Mouse (Mus musculus): ENCODE measurements around the gene Furin. TPM values are rescaled to one million over a fixed set of nuclear protein-coding genes. Genes with fewer than 3 reads are reported as not detected.

Gene Furin
- polyA plus RNA-seq (2012): 0.65 and 0.76 TPM in 2 replicates

- Histone ChIP-seq H3K27me3 (ENCODE audit: control insufficient read depth) (peaks cover 72% of the 10 kb centered on the region), H3K9me3 (ENCODE audit: control insufficient read depth, low read length) (no peaks in the 10 kb centered on the region), H3K4me1 (ENCODE audit: control insufficient read depth) (peaks cover 27% of the 10 kb centered on the region), H3K4me3 (replicated peaks) (no peak within 1 kb of the TSS), H3K36me3 (ENCODE audit: control insufficient read depth) (no peaks in the 10 kb centered on the region)
- TF ChIP-seq TAL1 (IDR thresholded peaks at IDR 0.05; ENCODE audit: low read length): no peak
- TF ChIP-seq GATA1 (IDR thresholded peaks at IDR 0.05; ENCODE audit: low read length): no peak
These were observed at the start of gene Furin for GRCm38 (mm10) chr7:80405188-80405695. Gene Furin, minus strand, starts transcription at chr7:80405436.

DNA sequence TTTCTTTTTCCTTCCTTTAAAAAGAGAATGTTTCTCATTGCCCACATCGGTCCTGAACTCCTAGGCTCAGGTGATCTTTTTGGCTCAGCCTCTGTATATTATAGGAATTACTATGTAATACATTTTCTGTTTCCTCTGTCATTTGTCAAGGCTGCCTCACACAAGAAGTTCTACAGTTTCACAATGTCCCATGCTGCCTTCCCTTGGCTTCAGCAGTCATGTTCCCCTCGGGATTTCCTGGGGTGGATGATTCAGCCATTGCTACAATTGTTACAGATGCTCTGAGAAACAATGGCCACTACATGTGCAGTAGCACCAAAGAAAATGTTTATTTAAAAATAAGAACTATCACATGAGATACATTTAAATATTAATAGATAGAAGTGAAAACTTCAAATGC is 49.5 kb upstream of the Furin start:
- H3K4me3 ChIP-seq (replicated peaks): no peak overlapping the region
- no peak for TF ChIP-seq GATA1 (IDR thresholded peaks at IDR 0.05; ENCODE audit: low read length)
- TF ChIP-seq TAL1 (IDR thresholded peaks at IDR 0.05; ENCODE audit: low read length): no peak
- no peaks in the 10 kb centered on the region for H3K9me3 ChIP-seq (ENCODE audit: control insufficient read depth, low read length)
- H3K4me1 ChIP-seq (ENCODE audit: control insufficient read depth): peaks cover 16% of the 10 kb centered on the region
- peaks cover 95% of the 10 kb centered on the region for H3K36me3 ChIP-seq (ENCODE audit: control insufficient read depth)
- H3K27me3 ChIP-seq (ENCODE audit: control insufficient read depth): no peaks in the 10 kb centered on the region

DNA sequence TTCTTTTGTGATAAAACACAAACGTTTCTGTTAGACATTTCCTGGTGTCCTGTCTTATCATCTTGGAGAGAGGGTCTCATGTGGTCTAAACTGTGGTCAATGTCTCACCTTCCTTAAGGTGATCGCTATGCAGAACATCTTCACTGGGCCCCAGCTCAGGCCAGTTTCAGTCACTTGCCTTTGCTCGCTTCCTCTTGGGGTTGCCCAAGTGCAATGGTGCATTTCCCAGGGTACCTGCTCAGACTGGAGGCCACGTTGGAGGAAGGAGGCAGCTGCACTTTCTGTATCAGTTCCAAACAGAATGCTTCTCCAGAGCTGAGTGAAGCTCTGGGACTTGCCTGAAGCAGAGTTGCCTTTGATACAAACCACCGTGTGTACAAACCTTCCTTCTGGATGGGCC is 48.8 kb upstream of the Furin start:
- Histone ChIP-seq H3K36me3 (ENCODE audit: control insufficient read depth) (peaks cover 87% of the 10 kb centered on the region), H3K4me1 (ENCODE audit: control insufficient read depth) (peaks cover 22% of the 10 kb centered on the region), H3K27me3 (ENCODE audit: control insufficient read depth) (no peaks in the 10 kb centered on the region), H3K9me3 (ENCODE audit: control insufficient read depth, low read length) (no peaks in the 10 kb centered on the region), H3K4me3 (replicated peaks) (no peak overlapping the region)
- no peak for TF ChIP-seq GATA1 (IDR thresholded peaks at IDR 0.05; ENCODE audit: low read length)
- no peak for TF ChIP-seq TAL1 (IDR thresholded peaks at IDR 0.05; ENCODE audit: low read length)

- no peaks in the 10 kb centered on the region for H3K9me3 ChIP-seq (ENCODE audit: control insufficient read depth, low read length)
- peaks cover 81% of the 10 kb centered on the region for H3K36me3 ChIP-seq (ENCODE audit: control insufficient read depth)
- TF ChIP-seq TAL1 (IDR thresholded peaks at IDR 0.05; ENCODE audit: low read length) (no peak), GATA1 (IDR thresholded peaks at IDR 0.05; ENCODE audit: low read length) (no peak)
- H3K27me3 ChIP-seq (ENCODE audit: control insufficient read depth): no peaks in the 10 kb centered on the region
- no peak overlapping the region for H3K4me3 ChIP-seq (replicated peaks)
- peaks cover 31% of the 10 kb centered on the region for H3K4me1 ChIP-seq (ENCODE audit: control insufficient read depth)
These were observed 47.9 kb upstream of the Furin start for GRCm38 (mm10) chr7:80453121-80453520.

DNA sequence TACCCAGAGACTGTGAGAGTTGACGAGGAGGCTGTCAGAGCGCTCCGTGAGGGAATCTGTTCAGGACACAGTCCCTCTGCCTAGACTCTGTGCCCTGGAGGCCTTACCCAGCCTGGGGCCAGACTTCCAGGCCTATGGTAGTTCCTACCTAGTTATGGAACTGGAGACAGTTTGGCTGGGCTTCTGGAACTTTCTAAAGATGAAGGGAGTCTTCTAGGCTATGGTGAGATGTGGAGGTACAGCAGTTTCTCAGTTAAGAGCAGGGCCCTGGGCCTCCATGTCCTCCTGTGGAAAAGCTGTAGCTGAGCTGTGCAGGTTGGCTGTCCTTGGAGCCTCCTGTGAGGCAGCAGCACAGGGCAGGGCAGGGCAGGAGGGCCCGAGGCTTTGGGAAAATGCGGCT is 47.0 kb upstream of the Furin start:
- TF ChIP-seq GATA1 (IDR thresholded peaks at IDR 0.05; ENCODE audit: low read length) (no peak), TAL1 (IDR thresholded peaks at IDR 0.05; ENCODE audit: low read length) (no peak)
- H3K9me3 ChIP-seq (ENCODE audit: control insufficient read depth, low read length): no peaks in the 10 kb centered on the region
- H3K4me3 ChIP-seq (replicated peaks): no peak overlapping the region
- H3K27me3 ChIP-seq (ENCODE audit: control insufficient read depth): no peaks in the 10 kb centered on the region
- peaks cover 73% of the 10 kb centered on the region for H3K36me3 ChIP-seq (ENCODE audit: control insufficient read depth)
- peaks cover 35% of the 10 kb centered on the region for H3K4me1 ChIP-seq (ENCODE audit: control insufficient read depth)

DNA sequence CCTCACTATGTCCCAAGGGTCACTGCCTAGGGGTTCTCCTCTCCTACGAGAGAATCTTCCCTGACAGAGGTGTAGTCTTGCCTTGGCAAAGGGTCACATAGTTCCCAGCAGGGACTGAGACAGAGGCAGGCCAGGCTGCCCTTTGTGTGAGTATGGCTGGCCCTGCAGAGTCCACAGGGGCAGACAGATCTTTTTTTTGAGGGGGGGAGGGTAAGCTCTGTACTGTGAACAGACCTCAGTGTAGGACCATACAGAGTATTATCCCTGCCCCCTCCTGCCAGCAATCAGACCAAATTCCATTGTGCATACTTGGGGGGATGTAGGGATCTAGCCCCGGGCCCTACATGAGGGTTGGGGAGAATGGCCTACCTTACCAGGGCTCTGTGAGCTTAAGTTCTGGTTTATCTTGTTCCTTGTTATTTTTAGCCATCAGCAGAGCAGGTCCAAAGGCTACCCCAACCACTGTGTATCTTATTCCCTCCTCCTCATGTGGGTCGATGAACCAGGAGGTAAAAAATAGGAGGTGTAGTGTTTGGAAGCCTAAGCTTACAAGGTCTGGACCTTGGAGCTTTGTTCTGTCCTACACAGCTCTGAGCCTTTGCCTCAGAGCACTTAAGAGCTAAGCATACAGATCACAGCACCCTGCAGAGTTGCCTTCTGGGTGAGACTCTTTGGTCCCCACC is 46.5 kb upstream of the Furin start:
- Histone ChIP-seq H3K4me1 (ENCODE audit: control insufficient read depth) (peaks cover 41% of the 10 kb centered on the region), H3K9me3 (ENCODE audit: control insufficient read depth, low read length) (no peaks in the 10 kb centered on the region), H3K36me3 (ENCODE audit: control insufficient read depth) (peaks cover 70% of the 10 kb centered on the region), H3K4me3 (replicated peaks) (no peak overlapping the region), H3K27me3 (ENCODE audit: control insufficient read depth) (no peaks in the 10 kb centered on the region)
- no peak for TF ChIP-seq GATA1 (IDR thresholded peaks at IDR 0.05; ENCODE audit: low read length)
- TF ChIP-seq TAL1 (IDR thresholded peaks at IDR 0.05; ENCODE audit: low read length): no peak

DNA sequence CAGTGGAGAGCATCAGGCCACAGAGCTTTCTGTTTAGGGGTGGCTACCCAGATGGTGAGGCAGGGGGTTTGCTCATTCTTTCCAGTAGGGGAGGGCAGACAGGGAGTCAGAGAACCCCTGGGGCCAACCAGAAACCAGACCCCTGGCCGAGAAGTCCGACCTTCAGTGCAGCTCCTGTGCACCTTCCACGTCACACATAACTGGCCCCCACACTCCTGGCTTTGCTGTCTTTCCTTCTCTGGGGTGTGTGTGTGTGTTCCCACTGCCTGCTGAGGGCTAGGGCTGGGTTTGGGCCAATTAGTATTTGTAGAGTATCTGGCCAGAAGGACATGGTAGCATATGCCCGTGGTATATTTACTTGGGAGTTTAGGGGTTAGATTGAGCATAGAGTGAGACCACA is 45.1 kb upstream of the Furin start:
- Histone ChIP-seq H3K4me1 (ENCODE audit: control insufficient read depth) (peaks cover 54% of the 10 kb centered on the region), H3K36me3 (ENCODE audit: control insufficient read depth) (peaks cover 63% of the 10 kb centered on the region), H3K9me3 (ENCODE audit: control insufficient read depth, low read length) (no peaks in the 10 kb centered on the region), H3K4me3 (replicated peaks) (no peak overlapping the region), H3K27me3 (ENCODE audit: control insufficient read depth) (no peaks in the 10 kb centered on the region)
- TF ChIP-seq TAL1 (IDR thresholded peaks at IDR 0.05; ENCODE audit: low read length) (no peak), GATA1 (IDR thresholded peaks at IDR 0.05; ENCODE audit: low read length) (no peak)

DNA sequence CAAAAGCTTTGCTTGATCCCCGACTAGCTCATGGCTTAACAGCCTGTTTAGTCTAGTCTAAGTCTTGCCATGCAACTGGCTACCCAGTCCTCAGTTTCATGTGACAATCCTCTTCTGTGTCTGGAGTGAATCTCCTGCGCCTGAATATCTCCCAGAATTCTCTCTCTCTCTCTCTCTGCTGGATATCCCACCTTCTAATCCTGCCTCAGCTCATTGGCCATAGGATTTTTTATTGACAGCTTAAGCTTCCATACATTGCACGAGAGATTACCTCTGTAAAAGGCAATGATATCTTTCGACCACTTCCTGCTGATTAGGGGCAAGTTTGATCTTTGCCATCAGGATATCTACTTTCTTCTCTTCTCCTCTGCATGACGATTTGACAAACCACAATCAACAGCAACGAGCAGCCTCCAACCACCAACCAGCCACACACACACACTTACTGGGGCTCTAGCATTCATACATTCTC is 44.4 kb upstream of the Furin start:
- no peaks in the 10 kb centered on the region for H3K9me3 ChIP-seq (ENCODE audit: control insufficient read depth, low read length)
- H3K4me1 ChIP-seq (ENCODE audit: control insufficient read depth): peaks cover 61% of the 10 kb centered on the region
- no peak overlapping the region for H3K4me3 ChIP-seq (replicated peaks)
- TF ChIP-seq TAL1 (IDR thresholded peaks at IDR 0.05; ENCODE audit: low read length) (no peak), GATA1 (IDR thresholded peaks at IDR 0.05; ENCODE audit: low read length) (no peak)
- H3K36me3 ChIP-seq (ENCODE audit: control insufficient read depth): peaks cover 56% of the 10 kb centered on the region
- H3K27me3 ChIP-seq (ENCODE audit: control insufficient read depth): no peaks in the 10 kb centered on the region

- Histone ChIP-seq H3K4me3 (replicated peaks) (peak overlapping the region; percentile 13), H3K36me3 (ENCODE audit: control insufficient read depth) (peaks cover 33% of the 10 kb centered on the region), H3K4me1 (ENCODE audit: control insufficient read depth) (peaks cover 66% of the 10 kb centered on the region), H3K27me3 (ENCODE audit: control insufficient read depth) (peaks cover 5% of the 10 kb centered on the region; the same call in 1 of the 2 replicates), H3K9me3 (ENCODE audit: control insufficient read depth, low read length) (no peaks in the 10 kb centered on the region)
- peak; percentile 77; the same call in 2 of the 3 replicates for TF ChIP-seq TAL1 (IDR thresholded peaks at IDR 0.05; ENCODE audit: low read length)
- TF ChIP-seq GATA1 (IDR thresholded peaks at IDR 0.05; ENCODE audit: low read length): peak; percentile 61
These were observed 42.1 kb upstream of the Furin start for GRCm38 (mm10) chr7:80447336-80447735.

Data from erythroblast, embryonic 14.5 days (primary cell).